Mouse (Mus musculus) kidney, postnatal 0 days (tissue): ENCODE results near the gene Trib2. TPM values are rescaled to one million over a fixed set of nuclear protein-coding genes. Genes with fewer than 3 reads are reported as not detected.

Experiments used
- ATAC-seq: fragments of 200-750 bp; cut with Nextera tagmentation; replicated peaks from 2 replicates; pipeline ENCODE4 v1.8.0; 2017; ENCODE audit warnings: low read depth, moderate number of reproducible peaks, moderate TSS enrichment, moderate library complexity; ENCODE audit not compliant: low FRiP score
- DNase-seq: peaks from one replicate; pipeline ENCODE4 v3.0.0-alpha.2; 2016; ENCODE audit warnings: low spot score
- H3K27ac ChIP-seq: fragments of 300-500 bp; sonication (generic); 2 replicates; pipeline ENCODE4 v1.5.1; 2014; ENCODE audit warnings: mild to moderate bottlenecking
- H3K27me3 ChIP-seq: fragments of 300-500 bp; sonication (generic); 2 replicates; pipeline ENCODE4 v1.6.1; 2014; ENCODE audit warnings: low read length, mixed read lengths; ENCODE audit not compliant: insufficient read depth
- H3K36me3 ChIP-seq: fragments of 300-500 bp; sonication (generic); 2 replicates; pipeline ENCODE4 v1.6.1; 2014; ENCODE audit warnings: low read length, mixed read lengths; ENCODE audit not compliant: insufficient read depth
- H3K4me1 ChIP-seq: fragments of 300-500 bp; sonication (generic); replicated peaks from 2 replicates; pipeline ENCODE4 v1.6.1; 2014; ENCODE audit warnings: antibody characterized with exemption, low read length, mixed read lengths; ENCODE audit not compliant: insufficient read depth
- H3K4me2 ChIP-seq: fragments of 300-500 bp; sonication (generic); 2 replicates; pipeline ENCODE4 v1.6.1; 2014; ENCODE audit warnings: mild to moderate bottlenecking, low read length, moderate library complexity, mixed read lengths
- H3K4me3 ChIP-seq: fragments of 300-500 bp; sonication (generic); replicated peaks from 2 replicates; pipeline ENCODE4 v1.5.1; 2014; ENCODE audit warnings: low read depth, low read length
- H3K9ac ChIP-seq: fragments of 300-500 bp; sonication (generic); 2 replicates; pipeline ENCODE4 v1.6.1; 2014; ENCODE audit warnings: low read depth, low read length
- H3K9me3 ChIP-seq: fragments of 300-500 bp; sonication (generic); replicated peaks from 2 replicates; pipeline ENCODE4 v1.6.1; 2016; ENCODE audit warnings: low read length, inconsistent platforms, mixed read lengths
- CTCF ChIP-seq: IDR thresholded peaks from 2 replicates; pipeline ENCODE4 v1.5.1; 2016; ENCODE audit warnings: antibody characterized with exemption, low read depth, mild to moderate bottlenecking, moderate library complexity
- WGBS: fragments of 180-500 bp; shearing (Covaris S2); extraction: QIAGEN DNeasy Blood & Tissue Kit; methylation state at CpG from one replicate; pipeline ENCODE4 v1.1.7; 2014; 5-methylcytosine and 5-hydroxymethylcytosine counted together
- polyA plus RNA-seq: library from polyadenylated mRNA; unstranded; fragments of >200 nt; fragmentation: Nextera tagmentation; extraction: Ambion mirVana; gene quantifications from 2 replicates; pipeline ENCODE4 v1.2.1, GENCODE M21; 2015

The Trib2 gene
- polyA plus RNA-seq, 1 experiment from 2014 or later = 51.4 TPM

- peaks cover 7% of the 10 kb centered on the region; the same call in 1 of the 2 replicates for H3K4me1 ChIP-seq
- no peak for ATAC-seq
- peaks cover 12% of the 10 kb centered on the region for H3K36me3 ChIP-seq
- H3K9ac ChIP-seq = no peak overlapping the region
- peak overlapping the region; percentile 81 for H3K4me3 ChIP-seq
- H3K27ac ChIP-seq = no peak overlapping the region; the same call in 1 of the 2 replicates
- H3K9me3 ChIP-seq = no peaks in the 10 kb centered on the region
- 19% methylated on average over 6 of the region's 6 CpGs for WGBS
- peak; percentile 44 for DNase-seq
- H3K4me2 ChIP-seq = peak overlapping the region; percentile 60
- H3K27me3 ChIP-seq = no peaks in the 10 kb centered on the region
- no peak for TF ChIP-seq CTCF
These were observed 4.4 kb downstream of the Trib2 start for GRCm38 (mm10) chr12:15812139-15812962.

- peak overlapping the region; percentile 81; the same call in 1 of the 2 replicates for H3K4me3 ChIP-seq
- peaks cover 6% of the 10 kb centered on the region; the same call in 1 of the 2 replicates for H3K4me1 ChIP-seq
- H3K9ac ChIP-seq = 0 out of 2 replicates have a peak overlapping the region, but pooled peaks have one; percentile 35
- no peak for TF ChIP-seq CTCF
- no peak overlapping the region; the same call in 1 of the 2 replicates for H3K27ac ChIP-seq
- WGBS = 22% methylated on average over 4 of the region's 4 CpGs
- H3K4me2 ChIP-seq = peak overlapping the region; percentile 60
- no peaks in the 10 kb centered on the region for H3K27me3 ChIP-seq
- peak; percentile 45 for DNase-seq
- ATAC-seq = no peak
- H3K36me3 ChIP-seq = peaks cover 15% of the 10 kb centered on the region
- no peaks in the 10 kb centered on the region for H3K9me3 ChIP-seq
These were observed 5.0 kb downstream of the Trib2 start for GRCm38 (mm10) chr12:15811682-15812081.

- H3K9ac ChIP-seq = no peak overlapping the region
- H3K36me3 ChIP-seq = peaks cover 19% of the 10 kb centered on the region
- H3K27me3 ChIP-seq = no peaks in the 10 kb centered on the region
- no peaks in the 10 kb centered on the region for H3K9me3 ChIP-seq
- H3K27ac ChIP-seq = no peak overlapping the region
- H3K4me2 ChIP-seq = peak overlapping the region; percentile 60
- TF ChIP-seq CTCF = no peak
- ATAC-seq = no peak
- no peak overlapping the region for H3K4me3 ChIP-seq
- DNase-seq = no peak
- H3K4me1 ChIP-seq = peaks cover 8% of the 10 kb centered on the region; the same call in 1 of the 2 replicates
- 57% methylated on average over 7 of the region's 7 CpGs for WGBS
These were observed 5.8 kb downstream of the Trib2 start for GRCm38 (mm10) chr12:15810926-15811325.

GRCm38 (mm10) chr12:15809657-15810056 is 7.1 kb downstream of the Trib2 start:
- no peak for DNase-seq
- peaks cover 26% of the 10 kb centered on the region for H3K36me3 ChIP-seq

GRCm38 (mm10) chr12:15809249-15809648 is 7.5 kb downstream of the Trib2 start:
- Histone ChIP-seq H3K27me3 (no peaks in the 10 kb centered on the region), H3K36me3 (peaks cover 26% of the 10 kb centered on the region), H3K9ac (no peak overlapping the region), H3K4me1 (peaks cover 9% of the 10 kb centered on the region; the same call in 1 of the 2 replicates), H3K27ac (no peak overlapping the region), H3K4me3 (no peak overlapping the region), H3K4me2 (no peak overlapping the region), H3K9me3 (no peaks in the 10 kb centered on the region)
- 83% methylated on average over 4 of the region's 4 CpGs for WGBS
- TF ChIP-seq CTCF = no peak
- DNase-seq (no peak), ATAC-seq (no peak)

More at GRCm38 (mm10) chr12:15809657-15810056, 7.1 kb downstream of the Trib2 start:
- no peak for TF ChIP-seq CTCF
- 0 out of 2 replicates have a peak overlapping the region, but pooled peaks have one; percentile 11 for H3K4me2 ChIP-seq
- no peak overlapping the region for H3K9ac ChIP-seq
- no peak overlapping the region for H3K27ac ChIP-seq
- peaks cover 9% of the 10 kb centered on the region; the same call in 1 of the 2 replicates for H3K4me1 ChIP-seq
- no peaks in the 10 kb centered on the region for H3K9me3 ChIP-seq
- no peaks in the 10 kb centered on the region for H3K27me3 ChIP-seq
- no peak overlapping the region for H3K4me3 ChIP-seq
- 73% methylated on average over 7 of the region's 7 CpGs for WGBS
- no peak for ATAC-seq

GRCm38 (mm10) chr12:15808186-15808800 is 8.4 kb downstream of the Trib2 start:
- no peak overlapping the region for H3K4me3 ChIP-seq
- peaks cover 9% of the 10 kb centered on the region; the same call in 1 of the 2 replicates for H3K4me1 ChIP-seq
- no peak for TF ChIP-seq CTCF
- 95% methylated on average over 5 of the region's 5 CpGs for WGBS
- H3K4me2 ChIP-seq = no peak overlapping the region
- peaks cover 26% of the 10 kb centered on the region for H3K36me3 ChIP-seq
- no peaks in the 10 kb centered on the region for H3K9me3 ChIP-seq
- no peak overlapping the region for H3K9ac ChIP-seq
- no peak for DNase-seq
- no peak overlapping the region for H3K27ac ChIP-seq
- H3K27me3 ChIP-seq = no peaks in the 10 kb centered on the region
- ATAC-seq = no peak
